Mouse (Mus musculus) urinary bladder, postnatal 25 days (tissue): ENCODE data around the gene Camkk1.

Source experiments
- DNase-seq: peaks from one replicate; pipeline ENCODE4 v3.0.0; 2022; ENCODE audit warnings: low spot score

Gene Camkk1

DNA sequence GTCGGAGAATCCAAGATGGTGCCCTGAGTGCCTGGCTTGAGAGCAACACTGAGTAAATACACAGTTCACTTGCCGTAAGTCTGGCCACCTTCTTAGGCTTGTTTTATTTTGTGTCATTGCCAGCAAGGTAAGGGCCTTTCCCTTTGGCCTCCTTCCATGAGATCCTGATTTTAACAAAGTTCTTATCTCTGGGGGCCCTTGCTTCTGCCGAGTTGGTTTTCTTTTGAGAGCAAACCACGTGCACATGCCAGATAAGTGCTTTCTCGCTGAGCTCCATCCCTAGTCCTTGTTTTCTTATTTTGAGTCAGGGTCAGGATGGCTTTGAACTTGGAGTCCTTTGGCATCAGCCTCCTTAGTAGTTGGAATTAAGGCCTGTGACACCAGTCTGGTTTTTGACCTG lies 38.9 kb downstream of the Camkk1 start:
- no peak for DNase-seq

DNA sequence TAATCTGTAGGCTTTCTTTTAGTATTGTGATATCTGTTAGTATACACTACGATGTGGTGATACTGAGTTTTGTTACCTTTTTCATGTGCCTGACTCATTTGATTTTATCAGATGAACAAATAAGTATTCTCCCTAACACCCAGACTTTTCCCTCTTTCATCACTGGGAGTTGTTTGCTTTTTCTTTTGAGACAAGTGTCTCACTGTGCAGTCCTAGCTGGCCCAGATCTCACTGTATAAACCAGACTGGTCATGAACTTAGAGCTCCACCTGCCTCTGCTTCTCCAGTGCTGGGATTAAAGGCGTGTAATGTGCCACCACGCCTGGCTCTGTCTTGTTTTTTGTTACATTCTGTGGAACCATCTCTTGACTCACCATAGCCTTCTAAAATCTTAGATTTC lies 40.8 kb downstream of the Camkk1 start:
- no peak for DNase-seq

DNA sequence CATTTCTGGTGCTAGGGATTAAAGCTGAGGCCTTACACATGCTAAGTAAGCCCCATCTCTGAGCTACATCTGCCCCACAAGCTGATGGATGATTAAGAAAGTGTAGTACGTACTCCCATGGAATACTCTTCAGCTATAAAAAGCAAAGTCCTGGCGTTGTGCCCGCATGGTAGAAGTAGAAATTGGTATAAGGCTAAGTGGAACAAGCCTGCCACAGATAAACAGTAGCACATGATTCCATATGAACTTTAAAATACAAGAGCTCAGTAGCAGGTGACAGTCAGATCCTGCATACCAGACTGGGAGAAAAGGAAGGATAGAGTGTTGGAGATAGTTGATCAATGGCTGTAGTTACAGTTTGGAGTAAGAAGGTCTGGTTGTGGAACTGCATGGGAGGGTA lies 42.6 kb downstream of the Camkk1 start:
- no peak for DNase-seq

GRCm38 (mm10) chr11:73071839-73072238 lies 53.0 kb downstream of the Camkk1 start:
- DNase-seq, result peak; percentile 15

DNA sequence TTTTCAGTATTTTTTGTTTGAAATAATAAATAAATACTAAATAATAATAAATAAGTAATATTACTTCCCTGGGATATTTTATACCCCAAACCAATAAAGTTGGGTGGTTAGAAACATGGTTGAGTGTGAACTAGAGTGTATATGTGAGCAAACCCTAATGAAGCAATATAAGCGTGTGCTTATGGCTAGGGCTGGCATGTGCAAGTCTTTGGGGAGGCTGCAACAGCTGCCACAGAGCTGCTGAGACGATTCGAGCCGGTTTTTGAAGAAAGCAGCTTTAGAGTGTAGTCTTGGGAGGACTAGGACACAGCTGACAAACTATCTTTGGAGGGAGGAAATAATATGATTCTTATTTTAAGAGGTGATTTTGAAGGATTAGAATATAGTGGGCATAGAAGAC lies 57.5 kb downstream of the Camkk1 start:
- DNase-seq, result no peak

DNA sequence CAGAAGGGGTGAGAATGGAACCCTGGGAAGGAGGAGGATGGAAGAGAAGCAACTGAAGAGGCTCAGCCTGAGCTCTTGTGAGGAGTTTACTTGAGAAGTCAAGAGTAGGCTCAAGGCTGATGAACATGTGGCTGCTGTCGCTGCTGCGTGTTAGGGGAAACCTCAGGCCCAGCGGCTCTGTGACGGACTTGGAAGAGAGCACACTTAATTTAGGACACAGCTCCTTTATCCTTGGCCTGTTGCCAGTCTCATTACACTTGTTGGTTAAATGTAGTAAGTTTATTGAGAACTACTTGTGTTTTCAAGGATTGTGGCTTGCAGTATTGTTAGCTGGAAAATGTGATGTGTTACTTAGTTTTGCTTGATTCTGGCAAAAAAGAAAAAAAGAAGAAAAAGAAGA lies 57.9 kb downstream of the Camkk1 start:
- DNase-seq, result no peak

- no peak for DNase-seq
These were observed 58.5 kb downstream of the Camkk1 start for GRCm38 (mm10) chr11:73077211-73077720.

DNA sequence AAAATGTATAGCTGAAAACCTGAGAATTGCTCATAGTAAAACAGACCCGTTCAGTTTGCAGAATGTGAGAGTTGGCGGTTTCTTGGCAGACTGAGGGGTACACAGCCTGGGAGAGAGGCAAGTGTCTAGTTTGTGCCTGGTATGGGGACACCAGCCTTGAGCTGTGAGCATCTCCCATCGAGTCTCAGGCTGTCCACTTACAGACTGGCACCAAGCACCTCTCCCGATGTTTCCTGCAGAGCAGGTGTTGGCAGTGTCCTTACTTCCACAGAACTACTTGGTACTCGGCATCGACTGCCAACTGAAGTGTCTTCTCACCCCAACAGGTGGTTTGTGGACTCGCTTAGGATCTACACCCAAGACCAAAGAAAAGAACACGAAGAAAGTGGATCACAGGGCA lies 59.8 kb downstream of the Camkk1 start:
- no peak for DNase-seq

GRCm38 (mm10) chr11:73080306-73080705 lies 61.5 kb downstream of the Camkk1 start:
- no peak for DNase-seq

GRCm38 (mm10) chr11:73084303-73084702 lies 65.5 kb downstream of the Camkk1 start:
- DNase-seq, result no peak

GRCm38 (mm10) chr11:73084804-73085231 lies 66.0 kb downstream of the Camkk1 start:
- no peak for DNase-seq

DNA sequence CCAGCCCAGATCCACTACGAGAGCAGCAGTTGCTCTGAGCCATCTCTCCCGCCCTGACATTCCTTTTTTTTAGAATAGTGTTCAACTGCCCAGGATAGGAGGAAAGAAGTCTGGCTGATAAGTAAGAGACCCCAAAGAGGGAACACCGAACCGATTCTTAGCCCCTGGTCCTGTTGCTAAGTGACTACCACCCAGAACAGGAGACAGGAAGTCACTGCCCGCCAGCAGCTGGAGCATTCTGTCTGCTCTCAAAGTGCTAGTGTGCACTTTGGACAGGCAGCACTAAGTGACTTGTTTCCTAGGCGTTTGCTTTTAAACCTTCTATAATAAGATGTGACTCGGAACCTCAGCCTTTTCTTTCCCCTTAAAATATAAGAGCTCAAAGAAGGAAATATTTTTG lies 66.6 kb downstream of the Camkk1 start:
- no peak for DNase-seq

GRCm38 (mm10) chr11:73087700-73088480 lies 69.1 kb downstream of the Camkk1 start:
- no peak for DNase-seq

DNA sequence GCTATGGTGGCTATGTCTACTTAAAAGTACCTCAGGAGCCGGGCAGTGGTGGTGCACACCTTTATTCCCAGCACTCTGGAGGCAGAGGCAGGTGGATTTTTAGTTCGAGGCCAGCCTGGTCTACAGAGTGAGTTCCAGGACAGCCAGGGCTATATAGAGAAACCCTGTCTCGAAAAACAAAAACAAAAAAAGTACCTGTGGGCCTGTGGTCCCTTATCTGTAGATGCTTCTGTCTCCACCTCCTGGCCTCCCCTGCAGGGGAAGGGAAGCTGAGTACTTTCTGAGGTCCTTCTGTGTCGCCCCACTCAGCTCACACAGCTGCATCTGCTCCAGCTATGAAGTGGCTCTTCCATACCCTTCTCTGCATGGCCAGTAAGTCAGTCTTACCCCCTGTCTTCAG lies 71.5 kb downstream of the Camkk1 start, which contains the start of gene Itgae:
Gene Itgae (plus strand): TSS at position 301 of the 400 bp plus-strand sequence.
- no peak for DNase-seq

- DNase-seq, result no peak
These were observed 72.0 kb downstream of the Camkk1 start for GRCm38 (mm10) chr11:73090826-73091225.
